Mouse (Mus musculus) lung, adult 2 months (tissue): Measurements from ENCODE around the gene Usp1.

Experiments used
- CTCF ChIP-seq: fragments of 200-500 bp; IDR thresholded peaks from 2 replicates; pipeline ENCODE4 v1.5.1; 2011; ENCODE audit warnings: mild to moderate bottlenecking, low read length, control low read depth; ENCODE audit not compliant: insufficient read depth
- POLR2A ChIP-seq: fragments of 200-500 bp; IDR thresholded peaks from 2 replicates; pipeline ENCODE4 v1.6.1; 2011; ENCODE audit warnings: low read depth, mild to moderate bottlenecking, control low read depth, low read length, borderline replicate concordance; ENCODE audit errors: extremely low read depth

DNA sequence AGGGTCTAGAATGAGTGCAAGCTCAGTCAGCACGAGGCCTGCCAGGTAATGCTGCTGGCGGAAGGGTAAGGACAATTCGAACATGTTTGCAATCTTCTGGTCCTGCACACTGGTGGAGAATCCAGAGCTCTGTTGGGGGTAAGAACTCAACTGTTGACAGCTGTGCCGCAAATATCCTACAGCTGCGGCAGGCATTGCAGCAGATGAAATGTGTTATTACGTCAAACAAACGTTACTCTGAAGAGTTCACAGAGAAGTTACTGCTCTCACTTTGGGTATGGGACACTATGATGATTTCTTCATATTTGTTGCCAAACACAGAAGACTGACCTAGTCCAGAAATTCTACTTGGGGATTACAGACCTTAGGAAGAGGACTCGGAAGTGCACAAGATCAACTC, 61.1 kb downstream of the Usp1 start:
- no peak for TF ChIP-seq CTCF
- TF ChIP-seq POLR2A, result no peak
